Mouse (Mus musculus) embryonic facial prominence, embryonic 11.5 days (tissue): Measurements from ENCODE around the gene Zfp423. TPM values are rescaled to one million over a fixed set of nuclear protein-coding genes. Genes with fewer than 3 reads are reported as not detected.

Experiments
- ATAC-seq: fragments of 200-750 bp; cut with Nextera tagmentation; replicated peaks from 2 replicates; pipeline ENCODE4 v1.8.0; 2017; ENCODE audit warnings: low read depth; ENCODE audit not compliant: insufficient number of reproducible peaks, low FRiP score, low TSS enrichment
- DNase-seq: peaks from one replicate; pipeline ENCODE4 v3.0.0-alpha.2; 2015; ENCODE audit warnings: low spot score
- H3K27ac ChIP-seq: fragments of 300-500 bp; sonication (generic); replicated peaks from 2 replicates; pipeline ENCODE4 v1.5.1; 2014; ENCODE audit warnings: mild to moderate bottlenecking, low read depth, low read length, control low read depth
- H3K27me3 ChIP-seq: fragments of 300-500 bp; sonication (generic); 2 replicates; pipeline ENCODE4 v1.6.1; 2014; ENCODE audit warnings: mild to moderate bottlenecking, low read length, moderate library complexity, mixed read lengths; ENCODE audit not compliant: control insufficient read depth, insufficient read depth
- H3K36me3 ChIP-seq: fragments of 300-500 bp; sonication (generic); replicated peaks from 2 replicates; pipeline ENCODE4 v1.6.1; 2014; ENCODE audit warnings: low read depth, mild to moderate bottlenecking, low read length, moderate library complexity, mixed read lengths; ENCODE audit not compliant: control insufficient read depth, insufficient read depth
- H3K4me1 ChIP-seq: fragments of 300-500 bp; sonication (generic); 2 replicates; pipeline ENCODE4 v1.6.1; 2014; ENCODE audit warnings: low read length, mixed read lengths; ENCODE audit not compliant: control insufficient read depth, insufficient read depth
- H3K4me2 ChIP-seq: fragments of 300-500 bp; sonication (generic); 2 replicates; pipeline ENCODE4 v1.6.1; 2014; ENCODE audit warnings: low read depth, mild to moderate bottlenecking, control low read depth, low read length, moderate library complexity
- H3K4me3 ChIP-seq: fragments of 300-500 bp; sonication (generic); 2 replicates; pipeline ENCODE4 v1.5.1; 2014; ENCODE audit warnings: low read depth, low read length, control low read depth
- H3K9ac ChIP-seq: fragments of 300-500 bp; sonication (generic); replicated peaks from 2 replicates; pipeline ENCODE4 v1.6.1; 2014; ENCODE audit warnings: mild to moderate bottlenecking, control low read depth, low read length
- H3K9me3 ChIP-seq: fragments of 300-500 bp; sonication (generic); replicated peaks from 2 replicates; pipeline ENCODE4 v1.6.1; 2016; ENCODE audit warnings: mild to moderate bottlenecking, low read length, inconsistent platforms, mixed read lengths; ENCODE audit not compliant: control insufficient read depth
- WGBS: fragments of 180-500 bp; shearing (Covaris S2); extraction: QIAGEN DNeasy Blood & Tissue Kit; methylation state at CpG from one replicate; pipeline ENCODE4 v1.1.7; 2014; 5-methylcytosine and 5-hydroxymethylcytosine counted together
- polyA plus RNA-seq: library from polyadenylated mRNA; unstranded; fragments of >200 nt; fragmentation: Nextera tagmentation; extraction: Ambion mirVana; gene quantifications from 2 replicates; pipeline ENCODE4 v1.2.1, GENCODE M21; 2014

The Zfp423 gene
- polyA plus RNA-seq, 1 experiment from 2014 or later = 25.4 TPM

GRCm38 (mm10) chr8:87822175-87822574 is 137.2 kb downstream of the Zfp423 start:
- H3K9ac ChIP-seq = peak overlapping the region; percentile 9; the same call in 1 of the 2 replicates
- H3K4me3 ChIP-seq = no peak overlapping the region

GRCm38 (mm10) chr8:87821655-87822054 is 137.7 kb downstream of the Zfp423 start:
- Histone ChIP-seq H3K27ac (peak overlapping the region; percentile 73), H3K9me3 (no peaks in the 10 kb centered on the region), H3K36me3 (no peaks in the 10 kb centered on the region), H3K27me3 (no peaks in the 10 kb centered on the region), H3K4me1 (peaks cover 11% of the 10 kb centered on the region), H3K9ac (no peak overlapping the region), H3K4me3 (no peak overlapping the region), H3K4me2 (no peak overlapping the region)
- ATAC-seq (peak; percentile 37), DNase-seq (no peak)
- WGBS = 46% methylated on average over 2 of the region's 2 CpGs

More at GRCm38 (mm10) chr8:87822175-87822574, 137.2 kb downstream of the Zfp423 start:
- Histone ChIP-seq H3K27me3 (no peaks in the 10 kb centered on the region), H3K9me3 (no peaks in the 10 kb centered on the region), H3K4me1 (peaks cover 11% of the 10 kb centered on the region), H3K36me3 (no peaks in the 10 kb centered on the region), H3K27ac (peak overlapping the region; percentile 73), H3K4me2 (0 out of 2 replicates have a peak overlapping the region, but pooled peaks have one; percentile 2)
- DNase-seq = peak; percentile 73
- WGBS = 27% methylated on average over 11 of the region's 11 CpGs
- peak; percentile 21; the same call in 1 of the 2 replicates for ATAC-seq

- no peaks in the 10 kb centered on the region for H3K9me3 ChIP-seq
- DNase-seq = no peak
- H3K27ac ChIP-seq = no peak overlapping the region
- H3K36me3 ChIP-seq = no peaks in the 10 kb centered on the region
- no peak overlapping the region for H3K4me3 ChIP-seq
- H3K4me2 ChIP-seq = no peak overlapping the region
- no peak overlapping the region for H3K9ac ChIP-seq
- WGBS = 92% methylated on average over 3 of the region's 3 CpGs
- H3K27me3 ChIP-seq = no peaks in the 10 kb centered on the region
- H3K4me1 ChIP-seq = peaks cover 11% of the 10 kb centered on the region
- no peak for ATAC-seq
Measured at GRCm38 (mm10) chr8:87819263-87819662, 140.1 kb downstream of the Zfp423 start.

GRCm38 (mm10) chr8:87818506-87818905 is 140.9 kb downstream of the Zfp423 start:
- Histone ChIP-seq H3K4me3 (no peak overlapping the region), H3K9ac (no peak overlapping the region), H3K27ac (no peak overlapping the region), H3K4me1 (peaks cover 11% of the 10 kb centered on the region), H3K4me2 (no peak overlapping the region), H3K27me3 (no peaks in the 10 kb centered on the region), H3K9me3 (no peaks in the 10 kb centered on the region), H3K36me3 (no peaks in the 10 kb centered on the region)
- DNase-seq (no peak), ATAC-seq (no peak)
- 93% methylated on average over 7 of the region's 7 CpGs for WGBS

- H3K4me3 ChIP-seq = no peak overlapping the region
- H3K9ac ChIP-seq = no peak overlapping the region
- no peaks in the 10 kb centered on the region for H3K27me3 ChIP-seq
- H3K4me2 ChIP-seq = no peak overlapping the region
- WGBS = 57% methylated on average over 5 of the region's 5 CpGs
- DNase-seq = no peak
- H3K4me1 ChIP-seq = no peaks in the 10 kb centered on the region
- ATAC-seq = no peak
- no peak overlapping the region for H3K27ac ChIP-seq
- no peaks in the 10 kb centered on the region for H3K36me3 ChIP-seq
- no peaks in the 10 kb centered on the region for H3K9me3 ChIP-seq
Measured at GRCm38 (mm10) chr8:87816141-87816540, 143.3 kb downstream of the Zfp423 start.

DNA sequence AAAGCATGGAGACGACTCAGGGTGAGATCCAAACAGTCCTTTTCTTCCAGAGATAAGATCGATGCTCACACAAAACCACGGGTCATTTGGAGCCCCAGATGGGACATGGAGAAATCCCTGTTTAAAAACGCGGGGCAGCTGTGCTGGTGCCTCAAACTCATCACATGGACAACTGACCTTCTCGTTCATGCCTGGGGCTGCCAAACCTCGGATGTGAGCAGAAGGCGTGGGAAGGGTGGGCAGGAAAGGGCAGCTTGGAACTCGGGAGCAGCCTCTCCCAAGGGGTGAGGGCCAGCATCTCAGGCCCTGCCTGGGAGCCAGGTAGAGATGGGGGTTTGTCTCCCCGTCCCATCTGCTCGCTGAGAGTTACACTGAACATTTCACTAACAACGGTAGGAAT is 146.7 kb downstream of the Zfp423 start:
- ATAC-seq (no peak), DNase-seq (no peak)
- Histone ChIP-seq H3K36me3 (no peaks in the 10 kb centered on the region), H3K4me1 (no peaks in the 10 kb centered on the region), H3K27me3 (no peaks in the 10 kb centered on the region), H3K9ac (no peak overlapping the region), H3K27ac (no peak overlapping the region), H3K4me2 (no peak overlapping the region), H3K9me3 (no peaks in the 10 kb centered on the region), H3K4me3 (no peak overlapping the region)
- WGBS = 73% methylated on average over 12 of the region's 12 CpGs

DNA sequence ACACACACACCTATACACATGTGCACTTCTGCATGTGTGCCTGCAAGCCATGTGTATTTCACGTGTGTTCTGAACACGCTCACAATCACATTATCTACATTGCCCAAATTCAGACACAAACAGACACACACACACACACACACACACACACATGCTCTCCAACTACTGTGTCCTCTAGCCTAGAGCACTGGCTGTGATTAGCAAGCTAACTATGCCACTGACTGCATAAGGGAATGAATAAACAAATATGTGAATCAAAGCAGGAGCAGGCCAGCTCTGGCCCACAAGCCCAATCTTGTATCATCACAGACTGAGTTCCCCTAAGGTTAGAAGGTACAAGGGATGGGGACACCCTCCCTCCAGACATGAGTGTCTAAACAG is 147.3 kb downstream of the Zfp423 start:
- 81% methylated on average over 2 of the region's 2 CpGs for WGBS
- no peak overlapping the region for H3K4me3 ChIP-seq
- H3K9me3 ChIP-seq = no peaks in the 10 kb centered on the region
- no peaks in the 10 kb centered on the region for H3K36me3 ChIP-seq
- H3K27ac ChIP-seq = no peak overlapping the region
- ATAC-seq = no peak
- no peak for DNase-seq
- H3K4me2 ChIP-seq = no peak overlapping the region
- H3K4me1 ChIP-seq = no peaks in the 10 kb centered on the region
- no peak overlapping the region for H3K9ac ChIP-seq
- no peaks in the 10 kb centered on the region for H3K27me3 ChIP-seq

- no peak for DNase-seq
- Histone ChIP-seq H3K9me3 (no peaks in the 10 kb centered on the region), H3K36me3 (no peaks in the 10 kb centered on the region), H3K4me3 (no peak overlapping the region), H3K4me2 (no peak overlapping the region), H3K9ac (no peak overlapping the region), H3K27me3 (no peaks in the 10 kb centered on the region), H3K27ac (no peak overlapping the region), H3K4me1 (no peaks in the 10 kb centered on the region)
- WGBS = 85% methylated on average over 17 of the region's 17 CpGs
- no peak for ATAC-seq
Measured at GRCm38 (mm10) chr8:87811399-87812068, 147.9 kb downstream of the Zfp423 start.
